Mouse (Mus musculus): ENCODE data around the gene Wfdc18. TPM values are rescaled to one million over a fixed set of nuclear protein-coding genes. Genes with fewer than 3 reads are reported as not detected.

Gene Wfdc18
- polyA plus RNA-seq, 1 experiment from 2014 or later: 5.6 TPM

Other genes with a start within 250 kb of the Wfdc18 start
- gene Mmp28, start 245.9 kb upstream of the Wfdc18 start, polyA plus RNA-seq (2014; fragmentation: Nextera tagmentation; extraction: Ambion mirVana): 3.7 and 4.0 TPM in 2 replicates
- 10.8 and 12.8 TPM in 2 replicates for gene Taf15, start 235.9 kb upstream of the Wfdc18 start, polyA plus RNA-seq (2014; fragmentation: Nextera tagmentation; extraction: Ambion mirVana)
- gene Heatr9, start 186.8 kb upstream of the Wfdc18 start, polyA plus RNA-seq (2014; fragmentation: Nextera tagmentation; extraction: Ambion mirVana): not detected in 2 replicates
- 0.39 TPM in 1 of 2 replicates, not detected in the other for gene Ccl5, start 178.5 kb upstream of the Wfdc18 start, polyA plus RNA-seq (2014; fragmentation: Nextera tagmentation; extraction: Ambion mirVana)
- gene Ccl9, start 130.4 kb upstream of the Wfdc18 start, polyA plus RNA-seq (2014; fragmentation: Nextera tagmentation; extraction: Ambion mirVana): 3.0 TPM in 2 replicates
- gene Ccl6, start 115.9 kb upstream of the Wfdc18 start, polyA plus RNA-seq (2014; fragmentation: Nextera tagmentation; extraction: Ambion mirVana): 5.2 and 5.7 TPM in 2 replicates
- gene Rpl9-ps1, start 63.4 kb upstream of the Wfdc18 start, polyA plus RNA-seq (2014; fragmentation: Nextera tagmentation; extraction: Ambion mirVana): not detected in 2 replicates
- 0.92 and 1.1 TPM in 2 replicates for gene Ccl3, start 59.7 kb upstream of the Wfdc18 start, polyA plus RNA-seq (2014; fragmentation: Nextera tagmentation; extraction: Ambion mirVana)
- 0.54 and 2.1 TPM in 2 replicates for gene Ccl4, start 46.4 kb upstream of the Wfdc18 start, polyA plus RNA-seq (2014; fragmentation: Nextera tagmentation; extraction: Ambion mirVana)
- 1.3 and 2.3 TPM in 2 replicates for gene Wfdc17, start 5.0 kb upstream of the Wfdc18 start, polyA plus RNA-seq (2014; fragmentation: Nextera tagmentation; extraction: Ambion mirVana)
- gene Wfdc21, start 37.9 kb downstream of the Wfdc18 start, polyA plus RNA-seq (2014; fragmentation: Nextera tagmentation; extraction: Ambion mirVana): not detected in 2 replicates
- gene Heatr6, start 44.7 kb downstream of the Wfdc18 start, polyA plus RNA-seq (2014; fragmentation: Nextera tagmentation; extraction: Ambion mirVana): 14.7 and 17.1 TPM in 2 replicates
- gene Hnf1b, start 141.0 kb downstream of the Wfdc18 start, polyA plus RNA-seq (2014; fragmentation: Nextera tagmentation; extraction: Ambion mirVana): 0.11 TPM in 1 of 2 replicates, not detected in the other
- 19.7 and 21.8 TPM in 2 replicates for gene Ddx52, start 233.0 kb downstream of the Wfdc18 start, polyA plus RNA-seq (2014; fragmentation: Nextera tagmentation; extraction: Ambion mirVana)